Mouse (Mus musculus): Measurements from ENCODE around the gene Twnk. TPM values are rescaled to one million over a fixed set of nuclear protein-coding genes. Genes with fewer than 3 reads are reported as not detected.

Twnk gene
- polyA plus RNA-seq, 1 experiment from 2014 or later, result 7.9 TPM

DNA sequence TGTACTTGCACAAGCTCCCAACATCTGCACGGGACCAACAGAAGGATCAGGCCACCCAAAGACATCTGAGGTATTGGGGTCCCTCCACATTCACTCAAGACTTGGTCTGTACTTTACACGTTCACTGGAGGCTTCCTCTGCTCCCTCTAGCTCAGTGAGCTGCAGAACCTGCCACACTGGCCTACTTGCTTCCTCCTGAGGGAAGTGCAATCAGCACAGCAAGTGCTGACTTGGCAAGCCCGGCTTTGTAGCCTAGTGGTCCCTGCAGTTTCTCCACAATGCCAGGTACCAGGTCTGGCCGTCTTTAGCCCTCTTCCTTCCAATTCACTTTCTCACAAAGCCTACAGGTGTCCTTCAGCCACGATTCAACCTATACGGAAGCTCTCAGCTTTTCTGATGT, 18.5 kb upstream of the Twnk start:
- TF ChIP-seq CTCF (IDR thresholded peaks at IDR 0.05; ENCODE audit: low read depth) (no peak), EP300 (optimal IDR thresholded peaks at IDR 0.05) (no peak)
- H3K9ac ChIP-seq (ENCODE audit: low read length), result no peak overlapping the region
- H3K4me2 ChIP-seq (replicated peaks; ENCODE audit: low read depth), result no peak overlapping the region
- H3K27ac ChIP-seq (replicated peaks), result peak overlapping the region; percentile 65; the same call in 1 of the 2 replicates
- no peak for ATAC-seq (ENCODE audit: low FRiP score, low TSS enrichment)
- no peak overlapping the region for H3K4me3 ChIP-seq (ENCODE audit: low read depth, low read length)
- H3K9me3 ChIP-seq (ENCODE audit: control insufficient read depth, low read length), result no peaks in the 10 kb centered on the region
- no peaks in the 10 kb centered on the region; the same call in 1 of the 2 replicates for H3K36me3 ChIP-seq (ENCODE audit: control insufficient read depth, insufficient read depth, low read length)
- no peak for DNase-seq (ENCODE audit: low spot score)
- 65% methylated on average over 6 of the region's 6 CpGs for WGBS
- H3K4me1 ChIP-seq (replicated peaks; ENCODE audit: control insufficient read depth, insufficient read depth), result no peaks in the 10 kb centered on the region; the same call in 1 of the 2 replicates
- no peaks in the 10 kb centered on the region for H3K27me3 ChIP-seq (ENCODE audit: control insufficient read depth, insufficient read depth, low read length)

DNA sequence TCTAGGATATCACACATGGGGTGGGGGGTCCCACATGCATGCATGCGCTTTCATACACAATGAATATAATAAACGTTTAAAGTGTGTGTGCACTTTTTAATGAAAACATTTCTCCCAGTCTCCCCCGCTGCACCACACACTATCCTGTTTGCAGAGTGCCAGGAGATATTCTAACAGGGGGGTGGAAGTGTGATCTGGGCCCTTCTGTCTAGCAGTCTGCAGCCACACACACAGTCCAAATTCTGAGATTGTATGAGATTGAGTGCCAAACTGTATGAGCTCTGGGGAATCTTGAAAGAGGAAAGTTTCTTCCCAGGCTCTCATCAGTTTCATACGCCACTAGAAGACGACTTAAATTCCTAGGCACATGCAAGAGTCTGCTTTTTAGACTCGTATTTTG, 17.6 kb upstream of the Twnk start:
- Histone ChIP-seq H3K27ac (replicated peaks) (no peak overlapping the region), H3K4me3 (ENCODE audit: low read depth, low read length) (no peak overlapping the region), H3K4me1 (replicated peaks; ENCODE audit: control insufficient read depth, insufficient read depth) (no peaks in the 10 kb centered on the region; the same call in 1 of the 2 replicates), H3K27me3 (ENCODE audit: control insufficient read depth, insufficient read depth, low read length) (no peaks in the 10 kb centered on the region), H3K9ac (ENCODE audit: low read length) (no peak overlapping the region), H3K9me3 (ENCODE audit: control insufficient read depth, low read length) (no peaks in the 10 kb centered on the region), H3K4me2 (replicated peaks; ENCODE audit: low read depth) (no peak overlapping the region), H3K36me3 (ENCODE audit: control insufficient read depth, insufficient read depth, low read length) (no peaks in the 10 kb centered on the region; the same call in 1 of the 2 replicates)
- 54% methylated on average over 6 of the region's 6 CpGs for WGBS
- ATAC-seq (ENCODE audit: low FRiP score, low TSS enrichment) (no peak), DNase-seq (ENCODE audit: low spot score) (no peak)
- TF ChIP-seq CTCF (IDR thresholded peaks at IDR 0.05; ENCODE audit: low read depth), result no peak
- no peak for TF ChIP-seq EP300 (optimal IDR thresholded peaks at IDR 0.05)

DNA sequence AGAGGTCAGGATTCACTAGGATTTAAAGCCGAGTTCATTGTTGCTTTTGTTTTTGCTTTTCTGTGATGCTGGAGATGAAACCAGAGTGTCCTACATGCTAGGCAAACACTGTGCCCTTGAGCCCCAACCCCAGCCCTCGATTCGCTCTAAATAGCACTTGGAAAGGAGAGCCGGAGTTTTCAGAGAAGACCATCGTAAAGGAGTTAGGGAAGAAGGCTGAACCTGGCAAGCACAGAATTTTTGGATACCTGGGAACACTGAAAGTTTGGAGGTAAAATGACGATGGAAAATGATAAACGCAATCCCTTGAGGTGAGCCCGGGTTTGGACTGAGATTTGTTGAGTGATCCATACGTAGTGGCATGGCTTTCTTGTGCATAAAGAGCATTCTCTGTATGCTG, 17.1 kb upstream of the Twnk start:
- TF ChIP-seq CTCF (IDR thresholded peaks at IDR 0.05; ENCODE audit: low read depth), result no peak
- TF ChIP-seq EP300 (optimal IDR thresholded peaks at IDR 0.05), result no peak
- Histone ChIP-seq H3K9ac (ENCODE audit: low read length) (no peak overlapping the region), H3K27ac (replicated peaks) (no peak overlapping the region), H3K4me3 (ENCODE audit: low read depth, low read length) (no peak overlapping the region), H3K4me2 (replicated peaks; ENCODE audit: low read depth) (peak overlapping the region; percentile 99), H3K27me3 (ENCODE audit: control insufficient read depth, insufficient read depth, low read length) (no peaks in the 10 kb centered on the region), H3K9me3 (ENCODE audit: control insufficient read depth, low read length) (no peaks in the 10 kb centered on the region), H3K4me1 (replicated peaks; ENCODE audit: control insufficient read depth, insufficient read depth) (no peaks in the 10 kb centered on the region; the same call in 1 of the 2 replicates), H3K36me3 (ENCODE audit: control insufficient read depth, insufficient read depth, low read length) (no peaks in the 10 kb centered on the region; the same call in 1 of the 2 replicates)
- DNase-seq (ENCODE audit: low spot score) (no peak), ATAC-seq (ENCODE audit: low FRiP score, low TSS enrichment) (no peak)
- 37% methylated on average over 9 of the region's 9 CpGs for WGBS

DNA sequence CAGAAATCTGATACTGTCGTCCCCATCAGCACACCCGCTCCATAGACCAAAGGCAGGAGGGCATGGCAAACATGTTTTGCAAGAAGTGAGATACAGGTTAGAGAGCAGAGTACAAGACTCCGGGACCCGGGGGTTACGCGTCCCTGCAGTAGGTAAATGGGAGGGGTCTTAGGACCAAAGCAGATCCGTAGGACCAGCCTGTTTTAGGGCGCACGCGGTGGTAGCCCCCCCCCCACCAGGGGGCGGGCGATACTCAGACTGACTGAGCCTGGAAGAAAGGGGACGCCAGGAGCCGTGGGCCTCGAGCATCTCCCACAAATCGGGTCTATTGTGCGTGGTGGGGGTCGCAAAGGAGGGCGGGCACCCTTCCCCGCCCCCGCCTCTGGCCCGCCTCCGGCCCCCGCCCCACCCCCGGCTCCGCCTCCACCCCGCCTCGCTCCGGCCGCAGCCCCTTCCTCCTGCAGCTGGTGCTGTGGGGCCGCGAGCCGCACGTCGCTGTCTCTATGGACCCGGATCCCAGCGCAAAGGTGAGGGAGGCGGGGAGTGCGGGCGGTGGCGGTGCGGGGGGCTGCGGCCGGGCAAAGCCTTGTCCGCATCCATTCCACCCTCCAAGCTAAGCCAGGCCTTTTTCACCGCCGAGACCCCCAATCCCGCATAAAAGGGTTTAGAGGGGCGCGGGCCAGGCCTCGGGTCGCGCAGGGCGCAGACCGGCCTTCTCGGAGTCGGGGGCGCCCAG, 16.5 kb upstream of the Twnk start, which contains the start of gene Sema4g:
Gene Sema4g, plus strand, starts transcription at position 271 of the 736 bp plus-strand sequence.
- ATAC-seq (ENCODE audit: low FRiP score, low TSS enrichment) (peak; percentile 45), DNase-seq (ENCODE audit: low spot score) (peak; percentile 51)
- Histone ChIP-seq H3K36me3 (ENCODE audit: control insufficient read depth, insufficient read depth, low read length) (no peaks in the 10 kb centered on the region; the same call in 1 of the 2 replicates), H3K27ac (replicated peaks) (0 out of 2 replicates have a peak within 1 kb of the TSS, but pooled peaks have one; percentile 24), H3K4me1 (replicated peaks; ENCODE audit: control insufficient read depth, insufficient read depth) (no peaks in the 10 kb centered on the region; the same call in 1 of the 2 replicates), H3K9ac (ENCODE audit: low read length) (peak within 1 kb of the TSS; percentile 65), H3K4me2 (replicated peaks; ENCODE audit: low read depth) (peak within 1 kb of the TSS; percentile 99), H3K9me3 (ENCODE audit: control insufficient read depth, low read length) (no peaks in the 10 kb centered on the region), H3K27me3 (ENCODE audit: control insufficient read depth, insufficient read depth, low read length) (no peaks in the 10 kb centered on the region), H3K4me3 (ENCODE audit: low read depth, low read length) (peak within 1 kb of the TSS; percentile 61)
- under 1% methylated on average over 52 of the region's 58 CpGs for WGBS
- TF ChIP-seq EP300 (optimal IDR thresholded peaks at IDR 0.05), result no peak
- peak; percentile 60 for TF ChIP-seq CTCF (IDR thresholded peaks at IDR 0.05; ENCODE audit: low read depth)

DNA sequence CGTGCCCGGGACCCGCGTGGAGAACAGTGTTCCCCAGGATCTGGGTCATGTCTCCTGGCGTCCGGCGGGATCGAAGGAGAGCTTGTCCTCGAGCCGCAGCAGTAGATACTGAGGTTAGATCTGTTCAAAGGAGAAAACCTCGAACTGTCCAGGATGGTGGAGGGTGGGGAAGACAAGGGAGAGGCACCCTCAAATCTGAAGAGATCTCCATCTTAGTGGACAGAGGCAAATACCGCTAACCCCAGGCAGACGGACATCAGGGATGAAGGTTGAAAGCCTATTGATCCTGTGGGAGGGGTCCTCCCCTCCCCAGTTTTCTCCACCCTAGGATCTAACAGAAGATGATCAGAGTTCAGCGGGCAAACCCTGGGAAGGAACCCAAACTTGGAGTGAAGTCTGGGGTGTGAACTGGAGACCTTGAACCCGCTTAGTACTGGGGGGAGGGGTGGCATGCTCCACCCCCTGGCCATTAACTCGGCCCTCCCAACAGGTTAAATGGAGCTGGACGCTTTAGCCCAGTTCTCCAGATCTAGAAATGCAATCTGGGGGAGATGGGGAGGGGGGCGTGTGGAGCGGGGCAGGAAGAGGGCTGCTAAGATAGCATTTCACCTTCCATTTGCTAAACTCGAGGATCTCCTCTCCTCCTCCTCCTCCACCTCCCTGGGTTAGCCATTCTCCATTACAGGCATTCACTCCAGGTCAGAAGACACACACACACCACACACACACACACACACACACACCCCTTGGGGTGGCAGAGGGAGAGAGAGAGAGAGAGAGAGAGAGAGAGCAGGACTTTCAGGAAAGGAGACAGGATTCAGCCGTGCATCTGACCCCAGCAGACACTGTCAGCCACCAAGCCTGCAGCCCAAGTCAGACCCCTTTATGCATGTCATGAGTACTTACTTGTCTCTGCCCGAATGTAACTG, 15.6 kb upstream of the Twnk start:
- Histone ChIP-seq H3K4me2 (replicated peaks; ENCODE audit: low read depth) (peak overlapping the region; percentile 99), H3K9ac (ENCODE audit: low read length) (peak overlapping the region; percentile 65), H3K4me3 (ENCODE audit: low read depth, low read length) (peak overlapping the region; percentile 61), H3K27ac (replicated peaks) (0 out of 2 replicates have a peak overlapping the region, but pooled peaks have one; percentile 24), H3K27me3 (ENCODE audit: control insufficient read depth, insufficient read depth, low read length) (no peaks in the 10 kb centered on the region), H3K36me3 (ENCODE audit: control insufficient read depth, insufficient read depth, low read length) (no peaks in the 10 kb centered on the region), H3K9me3 (ENCODE audit: control insufficient read depth, low read length) (no peaks in the 10 kb centered on the region), H3K4me1 (replicated peaks; ENCODE audit: control insufficient read depth, insufficient read depth) (no peaks in the 10 kb centered on the region; the same call in 1 of the 2 replicates)
- TF ChIP-seq CTCF (IDR thresholded peaks at IDR 0.05; ENCODE audit: low read depth), result no peak
- no peak for TF ChIP-seq EP300 (optimal IDR thresholded peaks at IDR 0.05)
- ATAC-seq (ENCODE audit: low FRiP score, low TSS enrichment), result no peak
- no peak for DNase-seq (ENCODE audit: low spot score)
- WGBS, result 9% methylated on average over 22 of the region's 22 CpGs
